Mouse (Mus musculus) liver, adult (tissue): Measurements from ENCODE around the gene Psg20.
"Not testable (repeated sequence)": the region's sequence is repeated elsewhere in the genome, so short reads cannot be mapped to it uniquely, and the experiment has no call there.

Experiments used
- GATA4 ChIP-seq: IDR thresholded peaks from 2 replicates; pipeline ENCODE4 v1.6.1; 2014; ENCODE audit warnings: mild to moderate bottlenecking, low read length; ENCODE audit not compliant: insufficient replicate concordance

Psg20 gene

GRCm38 (mm10) chr7:18686085-18686484, at the start of gene Psg20:
Gene Psg20, minus strand, starts transcription at chr7:18686185.
- TF ChIP-seq GATA4 = no peak

- no peak for TF ChIP-seq GATA4
These were observed 48.5 kb upstream of the Psg20 start for GRCm38 (mm10) chr7:18734451-18734850.

- TF ChIP-seq GATA4 = no peak
These were observed 47.1 kb upstream of the Psg20 start for GRCm38 (mm10) chr7:18733111-18733510.

- TF ChIP-seq GATA4 = no peak
These were observed 42.4 kb upstream of the Psg20 start for GRCm38 (mm10) chr7:18728391-18728790.

- no peak for TF ChIP-seq GATA4
These were observed 38.0 kb upstream of the Psg20 start for GRCm38 (mm10) chr7:18724001-18724400.

GRCm38 (mm10) chr7:18717790-18718189, 31.8 kb upstream of the Psg20 start, which contains the start of gene Psg22:
Gene Psg22, plus strand, starts transcription at chr7:18718090.
- no peak for TF ChIP-seq GATA4

GRCm38 (mm10) chr7:18715546-18715945, 29.6 kb upstream of the Psg20 start:
- no peak for TF ChIP-seq GATA4

GRCm38 (mm10) chr7:18710846-18711245, 24.9 kb upstream of the Psg20 start:
- no peak for TF ChIP-seq GATA4

GRCm38 (mm10) chr7:18685586-18685985, 399 bp downstream of the Psg20 start:
- TF ChIP-seq GATA4 = no peak

GRCm38 (mm10) chr7:18679772-18680171, 6.2 kb downstream of the Psg20 start:
- no peak for TF ChIP-seq GATA4

- TF ChIP-seq GATA4 = not testable (repeated sequence)
These were observed 29.4 kb downstream of the Psg20 start, which contains the start of gene Psg21 for GRCm38 (mm10) chr7:18656625-18657024. Gene Psg21, minus strand, starts transcription at chr7:18656725.
